13 mouse cellular contexts compared by ENCODE assay signal in genomic region chr5:103008894-103009293, GRCm38 (mm10).
DNase-seq lines count a peak whose midpoint lies in the region; ATAC-seq and TF ChIP-seq lines count a peak whose summit lies in the region.
"Had no signal": no experiment of that assay in that cellular context is flagged by ENCODE, and none has a peak within 500 bp of the region (broad histone marks: within the 10 kb centered on the region; RNA-seq: fewer than 3 reads in every experiment).

No protein-coding gene starts in this region.

- no peak for TF ChIP-seq CTCF in brain, embryonic 14.5 days (IDR thresholded peaks at IDR 0.05; ENCODE audit: borderline replicate concordance, extremely low read depth, insufficient read depth, insufficient read length)

- ATAC-seq in hindbrain, embryonic 14.5 days (ENCODE audit: low FRiP score), result no peak
- ATAC-seq in hindbrain, embryonic 13.5 days (ENCODE audit: low FRiP score), result no peak
- ATAC-seq in liver, embryonic 11.5 days (replicated peaks; ENCODE audit: low FRiP score), result no peak
- no peak for ATAC-seq in megakaryocyte-erythroid progenitor cell, adult 5-6 weeks (replicated peaks; ENCODE audit: low FRiP score, low TSS enrichment, poor library complexity, severe bottlenecking)
- ATAC-seq: intestine, embryonic 15.5 days; midbrain, embryonic 15.5 days had no signal

- no peak for TF ChIP-seq POLR2A in brain, embryonic 14.5 days (IDR thresholded peaks at IDR 0.05; ENCODE audit: borderline replicate concordance, extremely low read depth, insufficient read depth, insufficient read length, poor library complexity, severe bottlenecking)

- H3K9ac ChIP-seq in hindbrain, embryonic 14.5 days, result no peak overlapping the region
- no peak overlapping the region for H3K9ac ChIP-seq in hindbrain, embryonic 13.5 days
- no peak overlapping the region for H3K9ac ChIP-seq in liver, embryonic 11.5 days (ENCODE audit: low read depth, low read length)
- H3K9ac ChIP-seq: intestine, embryonic 15.5 days; limb, embryonic 13.5 days; midbrain, embryonic 15.5 days had no signal

- H3K27ac ChIP-seq in hindbrain, embryonic 14.5 days, result no peak overlapping the region
- no peak overlapping the region for H3K27ac ChIP-seq in hindbrain, embryonic 13.5 days
- H3K27ac ChIP-seq in liver, embryonic 11.5 days (ENCODE audit: low read depth, low read length), result no peak overlapping the region
- H3K27ac ChIP-seq: intestine, embryonic 15.5 days; limb, embryonic 13.5 days; midbrain, embryonic 15.5 days had no signal

- no peak overlapping the region for H3K4me2 ChIP-seq in hindbrain, embryonic 14.5 days (replicated peaks)
- no peak overlapping the region for H3K4me2 ChIP-seq in hindbrain, embryonic 13.5 days
- H3K4me2 ChIP-seq in liver, embryonic 11.5 days, result no peak overlapping the region
- H3K4me2 ChIP-seq: heart, embryonic 11.5 days; intestine, embryonic 15.5 days; limb, embryonic 13.5 days; midbrain, embryonic 15.5 days had no signal

- no peak overlapping the region for H3K4me3 ChIP-seq in hindbrain, embryonic 14.5 days (replicated peaks; ENCODE audit: low read length)
- H3K4me3 ChIP-seq in hindbrain, embryonic 13.5 days, result no peak overlapping the region
- no peak overlapping the region for H3K4me3 ChIP-seq in liver, embryonic 11.5 days (ENCODE audit: low read depth, low read length)
- H3K4me3 ChIP-seq: intestine, embryonic 15.5 days; limb, embryonic 13.5 days; midbrain, embryonic 15.5 days had no signal

- H3K4me1 ChIP-seq in hindbrain, embryonic 14.5 days (replicated peaks; ENCODE audit: control insufficient read depth, insufficient read depth, low read length), result no peaks in the 10 kb centered on the region
- H3K4me1 ChIP-seq in hindbrain, embryonic 13.5 days (replicated peaks), result peaks cover 6% of the 10 kb centered on the region
- no peaks in the 10 kb centered on the region for H3K4me1 ChIP-seq in liver, embryonic 11.5 days (replicated peaks; ENCODE audit: control insufficient read depth, insufficient read depth, low read length)
- H3K4me1 ChIP-seq: intestine, embryonic 15.5 days; limb, embryonic 13.5 days; midbrain, embryonic 15.5 days had no signal

- H3K27me3 ChIP-seq in hindbrain, embryonic 14.5 days (ENCODE audit: control insufficient read depth, insufficient read depth, low read length), result no peaks in the 10 kb centered on the region
- H3K27me3 ChIP-seq in hindbrain, embryonic 13.5 days, result no peaks in the 10 kb centered on the region
- no peaks in the 10 kb centered on the region for H3K27me3 ChIP-seq in liver, embryonic 11.5 days (replicated peaks; ENCODE audit: control insufficient read depth, insufficient read depth, low read length)
- H3K27me3 ChIP-seq: intestine, embryonic 15.5 days; limb, embryonic 13.5 days; midbrain, embryonic 15.5 days had no signal

- no peaks in the 10 kb centered on the region for H3K9me3 ChIP-seq in hindbrain, embryonic 14.5 days (ENCODE audit: control insufficient read depth, low read length)
- H3K9me3 ChIP-seq in hindbrain, embryonic 13.5 days, result no peaks in the 10 kb centered on the region
- H3K9me3 ChIP-seq in liver, embryonic 11.5 days (ENCODE audit: control insufficient read depth, low read length), result no peaks in the 10 kb centered on the region
- H3K9me3 ChIP-seq: intestine, embryonic 15.5 days; limb, embryonic 13.5 days; midbrain, embryonic 15.5 days had no signal

- peak; percentile 49 for DNase-seq in hindbrain, embryonic 14.5 days (ENCODE audit: low spot score)
- DNase-seq in brain, embryonic 14.5 days (ENCODE audit: low read depth), result peak; percentile 76
- DNase-seq in cerebellum, adult 9-10 months, result peak; percentile 90
- peak; percentile 63 to 65 for DNase-seq in left cerebral cortex, adult 18-20 months (ENCODE audit: low spot score in 2 of 2)
- no peak for DNase-seq in liver, embryonic 11.5 days (ENCODE audit: low spot score)
- DNase-seq: kidney, postnatal 4 days; lung, postnatal 14 days had no signal

- 72% methylated on average over 4 of the region's 4 CpGs for WGBS in hindbrain, embryonic 14.5 days
- WGBS in hindbrain, embryonic 13.5 days, result 80% methylated on average over 4 of the region's 4 CpGs
- 83% methylated on average over 4 of the region's 4 CpGs for WGBS in liver, embryonic 11.5 days

- H3K36me3 ChIP-seq in hindbrain, embryonic 14.5 days (replicated peaks; ENCODE audit: control insufficient read depth, insufficient read depth), result no peaks in the 10 kb centered on the region; the same call in 1 of the 2 replicates
- H3K36me3 ChIP-seq in hindbrain, embryonic 13.5 days, result peaks cover 5% of the 10 kb centered on the region; the same call in 1 of the 2 replicates
- no peaks in the 10 kb centered on the region for H3K36me3 ChIP-seq in liver, embryonic 11.5 days (ENCODE audit: control insufficient read depth, insufficient read depth, low read length)
- H3K36me3 ChIP-seq: intestine, embryonic 15.5 days; limb, embryonic 13.5 days; midbrain, embryonic 15.5 days had no signal
